Mouse (Mus musculus) brain, adult 10 weeks (tissue): ENCODE measurements around the gene Chmp1a. TPM values are rescaled to one million over a fixed set of nuclear protein-coding genes. Genes with fewer than 3 reads are reported as not detected.

Experiments
- polyA plus RNA-seq: library from polyadenylated mRNA; stranded (reverse); fragments of 350-450 nt; fragmentation: Illumina TruSeq; extraction: RNeasy Lipid Tissue Mini Kit (QIAGEN cat#74804); gene quantifications from one replicate; pipeline ENCODE4 v1.2.3, GENCODE M21; 2015; ENCODE audit warnings: low read depth, low replicate concordance

Gene Chmp1a
- polyA plus RNA-seq = 109 TPM

DNA sequence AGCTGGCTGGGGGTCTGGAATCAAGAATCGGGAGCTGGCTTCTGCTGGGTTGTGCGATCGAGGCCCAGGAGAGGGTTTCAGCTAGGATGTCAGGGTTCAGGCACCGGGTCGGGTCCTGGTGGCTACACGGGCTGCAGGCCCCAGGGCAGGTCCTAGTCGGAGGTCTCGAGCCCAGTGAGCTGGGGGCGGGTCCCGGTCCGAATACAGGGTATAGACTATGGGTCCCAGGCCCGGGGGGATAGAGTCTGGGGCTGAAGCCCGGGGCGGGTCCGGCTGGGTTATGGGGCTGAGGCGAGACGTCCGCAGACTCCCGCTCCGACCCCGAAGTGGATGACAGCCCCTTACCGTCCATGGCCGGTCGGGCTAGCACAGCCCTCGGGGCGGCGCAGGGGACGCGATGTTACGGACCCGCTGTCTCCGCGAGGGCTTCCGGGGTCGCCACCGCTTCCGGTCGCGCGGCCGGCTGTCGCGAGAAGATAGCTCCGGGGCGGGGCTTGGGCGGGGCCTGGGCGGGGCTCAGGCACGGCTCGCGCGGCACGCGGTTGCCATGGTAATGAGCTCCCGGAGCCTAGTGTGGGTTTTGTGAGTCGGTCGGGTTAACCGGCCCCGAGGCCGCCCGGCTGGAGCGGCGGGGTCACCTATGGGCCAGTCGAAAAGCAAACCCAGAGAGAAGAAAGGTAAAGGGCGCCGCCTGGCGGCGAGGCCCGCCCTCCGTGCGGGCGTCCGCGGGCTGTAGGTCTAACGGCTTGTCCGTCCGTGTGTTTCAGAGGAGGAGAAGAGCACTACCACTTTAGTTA lies at the start of gene Chmp1a, which contains the start of gene Spata33:
Chmp1a (minus strand) TSS at position 443 of the 797 bp plus-strand sequence.
Spata33 (plus strand) TSS at position 512 of the 797 bp plus-strand sequence.

DNA sequence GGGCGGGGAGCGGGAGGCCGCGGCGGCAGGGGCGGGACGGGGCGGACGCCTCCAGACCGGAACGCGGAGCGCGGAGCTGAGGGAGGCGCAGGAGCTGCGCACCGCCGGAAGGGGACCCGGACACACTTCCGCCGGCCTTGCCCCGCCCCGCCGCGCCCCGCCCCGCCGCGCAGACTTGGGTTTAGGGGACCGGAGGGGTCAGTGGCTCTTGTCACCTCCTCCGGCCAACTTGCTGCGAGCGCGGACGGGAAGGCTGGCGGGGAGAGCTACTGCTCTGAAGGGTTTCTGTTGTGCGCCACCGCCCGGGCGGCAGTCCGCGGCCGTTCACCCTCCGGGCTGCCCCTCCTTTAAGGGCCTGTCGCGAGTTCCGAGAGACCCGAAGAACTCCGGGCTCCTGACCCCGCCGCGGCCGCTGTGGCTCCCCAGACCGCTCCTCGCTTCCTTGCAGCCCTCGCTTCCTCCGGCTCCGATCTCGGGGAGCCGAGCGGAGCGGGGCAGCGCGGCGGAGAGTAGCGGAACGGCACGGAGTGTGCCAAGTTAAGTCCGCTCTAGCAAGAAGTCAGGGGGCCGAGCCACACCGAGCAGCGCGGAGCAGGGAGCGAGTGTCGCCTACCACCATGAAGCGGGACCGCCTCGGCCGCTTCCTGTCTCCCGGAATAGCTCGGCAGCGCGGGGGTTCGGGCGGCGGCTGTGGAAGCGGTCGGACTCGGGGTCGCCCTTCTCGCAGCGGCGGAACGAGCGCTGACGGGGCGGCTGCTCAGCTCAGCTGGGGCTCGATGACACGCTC lies 41.7 kb upstream of the Chmp1a start, which contains the start of the genes Zfp276 and Vps9d1:
Zfp276 (plus strand) TSS at position 97 of the 787 bp plus-strand sequence.
Vps9d1 (minus strand) TSS at position 250 of the 787 bp plus-strand sequence.

GRCm38 (mm10) chr8:123235520-123236497 lies 23.2 kb upstream of the Chmp1a start, which contains the start of gene Spata2l:
Gene Spata2l (minus strand): TSS chr8:123236233.

GRCm38 (mm10) chr8:123224278-123225266 lies 12.0 kb upstream of the Chmp1a start, which contains the start of gene Cdk10:
Gene Cdk10 (plus strand): TSS chr8:123224842.

DNA sequence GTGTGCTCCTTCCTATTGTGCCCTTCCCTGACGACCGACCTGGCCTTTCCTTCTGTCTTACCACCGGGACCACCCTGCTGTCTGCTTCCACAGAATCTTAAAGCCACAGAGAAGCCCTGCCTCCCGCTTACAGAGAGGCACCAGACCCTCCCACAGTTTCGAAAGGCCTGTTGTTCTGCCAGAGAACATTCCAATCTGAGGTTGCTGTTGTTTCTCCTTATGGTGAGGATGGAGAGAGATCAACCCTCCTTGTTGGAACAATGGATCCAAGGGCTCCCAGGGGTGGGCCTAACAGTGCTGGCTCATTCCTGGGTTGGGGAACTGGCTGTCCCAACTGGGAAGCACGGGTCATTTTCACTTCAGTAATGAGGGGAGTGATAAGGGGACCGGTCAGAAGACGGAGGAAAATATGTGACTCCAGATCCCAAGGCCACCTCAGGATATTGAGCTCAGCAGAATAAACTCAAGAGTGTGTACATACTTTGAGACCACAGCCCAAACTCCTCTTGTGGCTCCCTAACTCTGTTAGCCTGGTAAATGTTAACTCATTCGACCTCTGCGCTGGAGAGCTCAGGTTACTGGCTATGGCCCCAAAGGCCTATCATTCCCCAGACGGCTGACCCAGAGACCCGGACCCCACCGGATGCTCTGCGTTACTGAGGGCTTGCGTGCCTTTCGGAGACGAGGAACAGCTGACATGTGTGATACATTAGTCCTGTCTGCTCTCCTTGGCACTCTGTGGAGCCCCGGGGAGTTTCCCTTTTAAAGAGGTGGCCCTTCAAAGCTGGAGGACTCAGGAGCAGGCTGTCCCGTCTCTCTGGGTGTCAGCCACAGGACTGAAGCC lies 26.8 kb downstream of the Chmp1a start, which contains the start of gene Dpep1:
Dpep1 (plus strand) TSS at position 677 of the 844 bp plus-strand sequence.

GRCm38 (mm10) chr8:123157888-123158465 lies 54.6 kb downstream of the Chmp1a start, which contains the start of gene Sult5a1:
Gene Sult5a1 (minus strand): TSS chr8:123158315.

Other genes with a start within 250 kb of the Chmp1a start
- 87.1 TPM for gene Ankrd11, start 170.5 kb downstream of the Chmp1a start, polyA plus RNA-seq
- 54.6 TPM for gene Spg7, start 149.8 kb downstream of the Chmp1a start, polyA plus RNA-seq
- gene Rpl13, start 110.4 kb downstream of the Chmp1a start, polyA plus RNA-seq = 765 TPM
- gene Cpne7, start 95.4 kb downstream of the Chmp1a start, polyA plus RNA-seq = 68.1 TPM
- gene Sult5a1, start 54.4 kb downstream of the Chmp1a start, polyA plus RNA-seq = 0.31 TPM
- 0.67 TPM for gene Dpep1, start 26.5 kb downstream of the Chmp1a start, polyA plus RNA-seq
- 7.8 TPM for gene Spata33, start 69 bp upstream of the Chmp1a start, polyA plus RNA-seq
- 98.4 TPM for gene Cdk10, start 12.1 kb upstream of the Chmp1a start, polyA plus RNA-seq
- 35.3 TPM for gene Spata2l, start 23.5 kb upstream of the Chmp1a start, polyA plus RNA-seq
- gene Zfp276, start 41.4 kb upstream of the Chmp1a start, polyA plus RNA-seq = 15.7 TPM
- gene Vps9d1, start 41.6 kb upstream of the Chmp1a start, polyA plus RNA-seq = 45.1 TPM
- 3.4 TPM for gene Fanca, start 105.8 kb upstream of the Chmp1a start, polyA plus RNA-seq
- gene Spire2, start 120.0 kb upstream of the Chmp1a start, polyA plus RNA-seq = 18.7 TPM
- 576 TPM for gene Tcf25, start 161.0 kb upstream of the Chmp1a start, polyA plus RNA-seq
- gene Mc1r, start 194.3 kb upstream of the Chmp1a start, polyA plus RNA-seq = not detected
- 447 TPM for gene Tubb3, start 198.7 kb upstream of the Chmp1a start, polyA plus RNA-seq
- 41.9 TPM for gene Def8, start 210.8 kb upstream of the Chmp1a start, polyA plus RNA-seq